Mouse (Mus musculus) heart, embryonic 11.5 days (tissue): ENCODE results near the gene Gm49378. TPM values are rescaled to one million over a fixed set of nuclear protein-coding genes. Genes with fewer than 3 reads are reported as not detected.

Experiments
- ATAC-seq: fragments of 200-750 bp; cut with Nextera tagmentation; replicated peaks from 2 replicates; pipeline ENCODE4 v1.8.0; 2017; ENCODE audit warnings: moderate library complexity; ENCODE audit not compliant: insufficient number of reproducible peaks, low FRiP score, low TSS enrichment
- H3K27ac ChIP-seq: fragments of 300-500 bp; sonication (generic); 2 replicates; pipeline ENCODE4 v1.5.1; 2014; ENCODE audit warnings: mild to moderate bottlenecking, low read depth, low read length
- H3K27me3 ChIP-seq: fragments of 300-500 bp; sonication (generic); 2 replicates; pipeline ENCODE4 v1.6.1; 2014; ENCODE audit warnings: mild to moderate bottlenecking, low read length, mixed read lengths; ENCODE audit not compliant: control insufficient read depth, insufficient read depth
- H3K36me3 ChIP-seq: fragments of 300-500 bp; sonication (generic); 2 replicates; pipeline ENCODE4 v1.6.1; 2014; ENCODE audit warnings: mild to moderate bottlenecking, low read length, moderate library complexity, mixed read lengths; ENCODE audit not compliant: control insufficient read depth, insufficient read depth
- H3K4me1 ChIP-seq: fragments of 300-500 bp; sonication (generic); 2 replicates; pipeline ENCODE4 v1.6.1; 2014; ENCODE audit warnings: low read length; ENCODE audit not compliant: control insufficient read depth, insufficient read depth
- H3K4me2 ChIP-seq: fragments of 300-500 bp; sonication (generic); 2 replicates; pipeline ENCODE4 v1.6.1; 2014; ENCODE audit warnings: mild to moderate bottlenecking, moderate library complexity
- H3K4me3 ChIP-seq: fragments of 300-500 bp; sonication (generic); 2 replicates; pipeline ENCODE4 v1.5.1; 2014; ENCODE audit warnings: low read depth, low read length
- H3K9ac ChIP-seq: fragments of 300-500 bp; sonication (generic); 2 replicates; pipeline ENCODE4 v1.6.1; 2014; ENCODE audit warnings: mild to moderate bottlenecking, low read depth, low read length, moderate library complexity
- H3K9me3 ChIP-seq: fragments of 300-500 bp; sonication (generic); replicated peaks from 2 replicates; pipeline ENCODE4 v1.6.1; 2016; ENCODE audit warnings: low read length; ENCODE audit not compliant: control insufficient read depth
- WGBS: fragments of 180-500 bp; shearing (Covaris S2); extraction: QIAGEN DNeasy Blood & Tissue Kit; methylation state at CpG from one replicate; pipeline ENCODE4 v1.1.7; 2014; ENCODE audit not compliant: insufficient replicate concordance; 5-methylcytosine and 5-hydroxymethylcytosine counted together
- polyA plus RNA-seq: library from polyadenylated mRNA; unstranded; fragments of >200 nt; fragmentation: Nextera tagmentation; extraction: Ambion mirVana; gene quantifications from 2 replicates; pipeline ENCODE4 v1.2.1, GENCODE M21; 2014

The Gm49378 gene
- 1.9 and 4.2 TPM in 2 replicates for polyA plus RNA-seq

DNA sequence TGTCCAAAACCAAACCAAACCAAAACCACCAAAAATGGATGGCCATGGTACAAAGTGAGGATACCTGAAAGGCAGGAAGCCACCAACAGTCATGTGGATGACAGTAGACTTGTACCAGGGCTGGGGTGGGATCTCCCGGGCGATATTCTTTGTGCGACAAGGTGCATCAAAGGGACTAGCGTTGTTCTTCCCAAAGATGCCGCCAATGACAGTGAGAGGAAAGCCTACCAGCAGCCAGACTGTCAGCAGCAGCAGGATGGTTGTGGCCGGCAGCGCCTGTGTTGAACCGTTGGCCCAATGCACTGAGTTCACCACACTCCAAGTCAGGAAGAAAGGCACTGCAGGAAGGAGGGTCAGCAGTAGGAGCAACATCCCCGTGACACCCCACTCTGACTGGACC is at the start of gene Gm49378:
Gene Gm49378, minus strand, starts transcription at position 101 of the 400 bp plus-strand sequence.
- H3K4me3 ChIP-seq, result no peak within 1 kb of the TSS
- H3K9ac ChIP-seq, result no peak within 1 kb of the TSS
- peaks cover 9% of the 10 kb centered on the region for H3K4me1 ChIP-seq
- H3K27me3 ChIP-seq, result no peaks in the 10 kb centered on the region
- H3K36me3 ChIP-seq, result peaks cover 34% of the 10 kb centered on the region
- H3K9me3 ChIP-seq, result no peaks in the 10 kb centered on the region
- ATAC-seq, result no peak
- no peak within 1 kb of the TSS for H3K4me2 ChIP-seq
- WGBS, result 92% methylated on average over 9 of the region's 9 CpGs
- H3K27ac ChIP-seq, result no peak within 1 kb of the TSS

DNA sequence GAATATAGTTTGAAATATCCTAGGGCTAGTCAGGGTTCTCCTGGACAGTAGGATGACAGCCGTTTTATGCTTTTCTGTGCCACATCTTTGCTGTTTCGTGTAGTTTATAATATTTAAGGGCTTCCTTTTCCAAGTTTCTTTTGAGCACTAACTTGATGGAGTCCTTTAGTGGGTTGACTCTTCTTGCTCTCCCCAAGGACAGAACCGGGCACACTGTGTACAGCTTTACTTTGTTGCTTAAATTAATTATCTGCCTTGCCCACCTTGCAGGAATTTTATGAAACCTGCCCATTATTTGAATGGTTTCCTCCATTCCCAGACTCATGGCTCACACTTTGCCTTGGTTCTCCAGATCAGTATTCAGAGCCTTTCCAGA is 44.4 kb upstream of the Gm49378 start:
- Histone ChIP-seq H3K9me3 (no peaks in the 10 kb centered on the region), H3K36me3 (peaks cover 24% of the 10 kb centered on the region), H3K9ac (peak overlapping the region; percentile 88), H3K4me1 (0 out of 2 replicates have a peak, but pooled peaks cover 7% of the 10 kb centered on the region), H3K4me2 (peak overlapping the region; percentile 78), H3K27ac (peak overlapping the region; percentile 89; the same call in 1 of the 2 replicates), H3K4me3 (peak overlapping the region; percentile 88), H3K27me3 (no peaks in the 10 kb centered on the region)
- 18% methylated on average over 3 of the region's 3 CpGs for WGBS
- ATAC-seq, result no peak

DNA sequence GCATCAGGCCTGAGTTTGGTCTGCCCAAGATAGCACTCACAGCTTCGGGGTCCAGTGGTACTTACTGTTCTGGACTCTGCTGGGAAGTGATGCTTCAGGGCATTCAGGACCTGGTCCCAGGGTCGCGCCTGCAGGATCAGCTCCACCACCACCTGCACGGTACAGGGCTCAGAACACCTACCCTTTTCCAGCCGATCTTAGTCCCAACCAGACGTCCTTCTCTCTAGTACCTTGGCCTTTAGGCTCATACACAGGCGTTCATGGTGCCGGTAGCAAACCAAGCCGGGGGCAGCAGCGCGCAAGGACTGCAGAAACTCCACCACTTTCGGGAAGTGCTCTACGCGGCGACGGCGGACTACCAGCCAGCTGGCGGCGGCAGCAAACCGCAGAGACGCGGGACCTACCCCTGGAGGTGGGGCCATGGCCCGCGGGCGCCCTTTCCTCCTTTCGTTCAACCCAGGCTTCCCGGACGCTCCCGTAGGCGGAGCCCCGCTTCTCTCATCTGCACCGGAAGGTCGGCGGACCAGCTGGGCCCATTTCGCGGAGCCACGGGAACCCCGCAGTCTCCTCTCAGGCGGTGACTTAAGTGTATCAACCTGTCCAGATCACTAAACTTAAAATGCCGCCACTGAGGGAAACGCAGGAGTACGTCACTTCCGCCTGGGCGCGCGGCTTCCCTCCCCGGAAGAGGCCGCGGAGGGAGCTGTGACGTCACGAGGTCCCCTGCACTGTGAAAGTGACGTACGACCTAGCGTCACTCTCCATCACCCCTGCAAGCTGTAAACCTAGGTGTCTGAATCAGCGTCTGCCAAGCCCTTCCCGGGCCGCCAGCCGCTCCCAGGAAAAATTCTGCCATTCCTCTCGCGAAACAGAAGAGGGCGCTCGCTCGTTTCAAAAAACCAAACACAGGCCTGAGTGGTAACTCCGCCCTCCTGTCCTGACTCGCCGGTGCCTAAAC is 43.7 kb upstream of the Gm49378 start, which contains the start of gene Tinf2:
Gene Tinf2, minus strand, starts transcription at position 661 of the 958 bp plus-strand sequence.
- peak within 1 kb of the TSS; percentile 88 for H3K4me3 ChIP-seq
- peak within 1 kb of the TSS; percentile 88 for H3K9ac ChIP-seq
- peaks cover 30% of the 10 kb centered on the region for H3K36me3 ChIP-seq
- ATAC-seq, result peak; percentile 94
- H3K27me3 ChIP-seq, result no peaks in the 10 kb centered on the region
- H3K4me2 ChIP-seq, result peak within 1 kb of the TSS; percentile 78
- H3K9me3 ChIP-seq, result no peaks in the 10 kb centered on the region
- WGBS, result under 1% methylated on average over 64 of the region's 66 CpGs
- peak within 1 kb of the TSS; percentile 89 for H3K27ac ChIP-seq
- H3K4me1 ChIP-seq, result 0 out of 2 replicates have a peak, but pooled peaks cover 7% of the 10 kb centered on the region

DNA sequence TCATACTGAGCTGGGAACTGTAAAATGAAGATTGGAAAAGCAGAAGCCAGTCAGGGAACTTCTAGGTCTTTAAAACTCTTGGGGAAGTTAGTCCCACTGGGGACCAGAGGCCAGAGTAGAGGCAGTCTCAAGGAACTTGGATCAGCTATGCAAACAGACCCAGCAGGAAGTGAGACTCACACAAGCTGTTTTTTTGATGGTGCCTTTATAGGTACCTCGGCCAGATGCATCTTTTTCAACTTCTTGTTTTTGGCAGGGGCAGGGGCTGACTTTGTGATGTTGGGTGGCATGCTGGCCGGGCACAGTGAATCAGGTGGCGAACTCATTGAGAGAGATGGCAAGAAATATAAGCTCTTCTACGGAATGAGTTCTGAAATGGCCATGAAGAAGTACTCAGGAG is 39.9 kb upstream of the Gm49378 start:
- no peaks in the 10 kb centered on the region for H3K9me3 ChIP-seq
- no peak overlapping the region for H3K4me3 ChIP-seq
- no peak overlapping the region for H3K27ac ChIP-seq
- WGBS, result 82% methylated on average over 4 of the region's 4 CpGs
- no peak overlapping the region for H3K9ac ChIP-seq
- H3K4me1 ChIP-seq, result 0 out of 2 replicates have a peak, but pooled peaks cover 10% of the 10 kb centered on the region
- no peaks in the 10 kb centered on the region for H3K27me3 ChIP-seq
- H3K4me2 ChIP-seq, result no peak overlapping the region
- H3K36me3 ChIP-seq, result peaks cover 37% of the 10 kb centered on the region
- no peak for ATAC-seq

DNA sequence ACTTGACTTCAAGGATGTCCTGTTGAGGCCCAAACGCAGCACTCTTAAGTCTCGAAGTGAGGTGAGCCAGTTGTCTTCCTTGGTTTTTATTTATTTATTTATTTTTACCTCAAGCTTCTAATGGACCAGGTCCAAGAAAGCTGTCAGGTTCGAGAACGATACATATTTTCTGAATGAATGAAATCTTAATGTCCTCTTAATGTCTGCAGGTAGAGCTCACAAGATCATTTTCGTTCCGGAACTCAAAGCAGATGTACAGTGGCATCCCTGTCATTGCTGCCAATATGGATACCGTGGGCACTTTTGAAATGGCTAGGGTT is 35.0 kb upstream of the Gm49378 start:
- Histone ChIP-seq H3K27ac (no peak overlapping the region), H3K4me1 (peaks cover 10% of the 10 kb centered on the region; the same call in 1 of the 2 replicates), H3K27me3 (no peaks in the 10 kb centered on the region), H3K4me3 (peak overlapping the region; percentile 89), H3K9ac (peak overlapping the region; percentile 88), H3K9me3 (no peaks in the 10 kb centered on the region), H3K36me3 (peaks cover 16% of the 10 kb centered on the region), H3K4me2 (peak overlapping the region; percentile 72)
- WGBS, result 80% methylated on average over 7 of the region's 7 CpGs
- ATAC-seq, result no peak

DNA sequence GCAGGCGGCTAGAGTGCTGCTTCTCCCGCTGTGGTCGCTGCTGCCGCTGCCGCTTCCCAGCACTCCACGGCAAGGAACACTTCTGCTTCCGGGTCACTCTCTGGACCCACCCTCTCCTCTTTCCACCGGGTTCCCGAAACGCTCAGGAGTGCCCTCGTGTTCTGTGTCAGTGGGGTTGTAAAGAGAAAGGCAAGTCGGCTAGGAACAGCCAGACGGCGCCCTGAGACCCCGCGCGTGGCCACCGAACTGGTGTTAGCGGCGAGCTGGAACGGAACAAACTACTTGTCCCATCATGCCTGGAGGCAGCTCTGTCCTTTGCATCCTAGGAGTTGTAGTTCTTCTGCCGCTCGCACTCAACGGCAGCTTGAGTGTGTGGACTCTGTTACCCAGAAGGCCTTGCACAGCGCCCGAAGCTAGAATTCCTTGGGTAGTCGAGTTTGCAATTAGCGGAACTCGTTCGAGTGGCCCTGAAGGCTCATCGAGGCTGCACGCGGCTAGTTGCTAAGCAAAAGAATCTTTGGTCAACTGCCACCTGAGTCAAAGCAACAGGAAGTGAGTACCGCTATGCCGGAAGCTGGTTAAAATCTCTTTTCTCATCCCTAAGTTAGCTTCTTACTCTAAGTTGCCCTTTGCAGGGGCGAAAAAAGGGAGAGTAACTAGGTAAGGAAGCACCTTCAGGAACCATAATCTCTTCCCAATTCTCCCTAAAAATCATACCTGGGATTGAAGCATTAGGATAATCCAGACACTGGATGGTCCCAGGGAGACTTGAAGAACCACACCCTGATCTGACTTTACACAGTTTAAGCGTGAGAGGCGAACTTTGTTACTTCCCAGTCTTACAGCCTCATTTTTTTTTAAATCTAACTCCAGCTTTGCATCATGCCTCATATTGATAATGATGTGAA is 34.4 kb upstream of the Gm49378 start, which contains the start of the genes Gmpr2 and Nedd8:
Gene Gmpr2, plus strand, starts transcription at position 109 of the 908 bp plus-strand sequence.
Gene Nedd8, minus strand, starts transcription at position 292 of the 908 bp plus-strand sequence.
- Histone ChIP-seq H3K9me3 (no peaks in the 10 kb centered on the region), H3K4me1 (peaks cover 10% of the 10 kb centered on the region; the same call in 1 of the 2 replicates), H3K27ac (peak within 1 kb of the TSS; percentile 77), H3K9ac (peak within 1 kb of the TSS; percentile 88), H3K36me3 (peaks cover 13% of the 10 kb centered on the region), H3K4me2 (peak within 1 kb of the TSS; percentile 96), H3K4me3 (peak within 1 kb of the TSS; percentile 89), H3K27me3 (no peaks in the 10 kb centered on the region)
- WGBS, result under 1% methylated on average over 38 of the region's 38 CpGs
- peak; percentile 95 for ATAC-seq

DNA sequence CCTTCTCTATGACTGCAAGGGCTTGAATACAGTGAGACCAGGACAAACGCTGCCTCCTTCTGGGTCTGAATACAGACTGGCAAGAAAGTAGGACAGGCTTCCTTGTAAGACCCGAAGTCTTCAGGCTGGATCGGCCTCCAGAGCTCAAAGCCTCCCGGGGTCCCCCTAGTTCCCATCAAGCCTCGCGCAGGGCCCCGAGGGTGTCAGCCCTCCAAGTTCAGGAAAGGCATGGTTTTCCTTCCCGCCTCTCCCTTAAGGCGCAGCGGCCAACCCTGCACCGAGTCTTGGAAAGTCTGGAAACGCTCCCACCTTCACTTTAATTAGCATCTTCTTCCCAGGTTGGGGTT is 33.8 kb upstream of the Gm49378 start:
- H3K4me1 ChIP-seq, result peaks cover 10% of the 10 kb centered on the region; the same call in 1 of the 2 replicates
- 0% methylated on average over 12 of the region's 12 CpGs for WGBS
- no peaks in the 10 kb centered on the region for H3K9me3 ChIP-seq
- peak overlapping the region; percentile 96 for H3K4me2 ChIP-seq
- H3K9ac ChIP-seq, result peak overlapping the region; percentile 88
- H3K4me3 ChIP-seq, result peak overlapping the region; percentile 89
- peak overlapping the region; percentile 77 for H3K27ac ChIP-seq
- no peaks in the 10 kb centered on the region for H3K27me3 ChIP-seq
- peaks cover 8% of the 10 kb centered on the region for H3K36me3 ChIP-seq
- peak; percentile 43; the same call in 1 of the 2 replicates for ATAC-seq

DNA sequence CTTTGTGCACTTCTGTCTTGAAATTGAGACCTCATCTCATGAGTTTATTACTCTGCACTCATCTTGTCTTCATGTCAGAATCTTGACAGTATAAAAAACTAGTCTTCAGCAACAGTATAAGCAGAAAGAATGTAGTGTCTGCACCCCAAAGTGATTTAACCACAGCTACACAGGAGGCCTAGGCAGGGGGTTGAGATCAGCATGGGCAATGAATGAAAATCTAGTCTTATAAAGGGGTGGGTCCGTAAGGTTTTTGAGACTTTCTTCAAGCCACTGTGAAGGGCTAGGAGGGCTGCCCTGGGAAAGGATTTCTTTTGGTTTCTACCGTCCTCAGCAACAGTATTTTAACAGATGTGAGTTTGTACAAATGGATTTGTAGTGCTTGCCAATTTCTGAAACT is 22.9 kb upstream of the Gm49378 start:
- no peaks in the 10 kb centered on the region for H3K27me3 ChIP-seq
- peak overlapping the region; percentile 79 for H3K4me3 ChIP-seq
- no peak overlapping the region for H3K9ac ChIP-seq
- peak overlapping the region; percentile 72 for H3K4me2 ChIP-seq
- 65% methylated on average over 2 of the region's 2 CpGs for WGBS
- H3K36me3 ChIP-seq, result peaks cover 17% of the 10 kb centered on the region
- peaks cover 12% of the 10 kb centered on the region; the same call in 1 of the 2 replicates for H3K4me1 ChIP-seq
- no peak for ATAC-seq
- H3K27ac ChIP-seq, result no peak overlapping the region
- no peaks in the 10 kb centered on the region for H3K9me3 ChIP-seq
